Mouse (Mus musculus): ENCODE data around the gene Ensa. TPM values are rescaled to one million over a fixed set of nuclear protein-coding genes. Genes with fewer than 3 reads are reported as not detected.

The Ensa gene
- polyA plus RNA-seq, 1 experiment from 2014 or later: 97.2 TPM

DNA sequence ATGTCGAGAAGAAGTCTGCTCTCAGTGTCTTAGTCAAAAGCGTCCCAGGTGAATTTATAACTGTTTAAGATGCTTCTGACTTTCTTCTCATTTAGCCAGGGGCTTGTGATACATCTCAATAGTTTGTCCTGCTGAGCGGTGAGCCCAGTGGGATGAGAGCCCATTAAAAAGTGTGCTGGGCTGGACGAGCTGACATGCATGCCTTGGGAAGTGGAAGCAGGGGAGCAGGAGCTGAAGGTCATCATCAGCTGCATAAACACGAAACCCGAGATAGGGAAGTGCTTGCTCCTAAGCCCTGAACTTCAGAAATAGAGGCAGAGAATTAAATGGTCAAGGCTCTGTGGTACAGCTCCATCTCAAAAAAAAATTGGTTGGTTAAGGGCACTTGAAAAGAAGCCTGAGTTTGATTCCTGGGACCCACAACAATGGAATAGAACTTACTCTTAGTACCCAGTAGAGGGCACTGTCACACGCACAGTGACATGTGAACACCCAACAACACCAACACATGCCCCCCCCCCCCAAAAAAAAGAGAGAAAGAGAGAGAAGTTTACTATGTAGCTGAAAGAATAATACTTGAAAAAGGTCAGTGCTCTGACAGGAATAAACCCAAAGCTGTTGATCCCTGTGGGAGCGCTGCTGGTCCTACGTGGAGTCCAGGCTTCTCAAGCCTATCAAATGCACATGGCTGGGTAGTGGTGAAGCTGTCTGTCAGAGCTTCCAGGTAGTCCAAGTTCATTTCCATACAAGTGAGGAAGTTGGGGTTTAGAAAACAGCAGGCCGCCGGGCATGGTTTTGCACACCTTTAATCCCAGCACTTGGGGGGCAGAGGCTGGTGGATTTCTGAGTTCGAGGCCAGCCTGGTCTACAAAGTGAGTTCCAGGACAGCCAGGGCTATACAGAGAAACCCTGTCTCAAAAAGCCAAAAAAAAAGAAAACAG lies 8.1 kb downstream of the Ensa start:
- H3K4me1 ChIP-seq (ENCODE audit: control insufficient read depth, insufficient read depth, low read length): no peaks in the 10 kb centered on the region
- H3K4me2 ChIP-seq (ENCODE audit: low read length): no peak overlapping the region
- peaks cover 95% of the 10 kb centered on the region for H3K36me3 ChIP-seq (ENCODE audit: control insufficient read depth, insufficient read depth, low read length)
- no peaks in the 10 kb centered on the region for H3K27me3 ChIP-seq (replicated peaks; ENCODE audit: control insufficient read depth, insufficient read depth, low read length)
- DNase-seq (ENCODE audit: low spot score): peak; percentile 46
- H3K27ac ChIP-seq (ENCODE audit: low read depth, low read length): no peak overlapping the region
- H3K4me3 ChIP-seq (ENCODE audit: low read depth, low read length): no peak overlapping the region
- H3K9me3 ChIP-seq (replicated peaks; ENCODE audit: control insufficient read depth, low read length): no peaks in the 10 kb centered on the region
- WGBS: 75% methylated on average over 12 of the region's 12 CpGs
- no peak overlapping the region for H3K9ac ChIP-seq (ENCODE audit: low read length)
- no peak for ATAC-seq

DNA sequence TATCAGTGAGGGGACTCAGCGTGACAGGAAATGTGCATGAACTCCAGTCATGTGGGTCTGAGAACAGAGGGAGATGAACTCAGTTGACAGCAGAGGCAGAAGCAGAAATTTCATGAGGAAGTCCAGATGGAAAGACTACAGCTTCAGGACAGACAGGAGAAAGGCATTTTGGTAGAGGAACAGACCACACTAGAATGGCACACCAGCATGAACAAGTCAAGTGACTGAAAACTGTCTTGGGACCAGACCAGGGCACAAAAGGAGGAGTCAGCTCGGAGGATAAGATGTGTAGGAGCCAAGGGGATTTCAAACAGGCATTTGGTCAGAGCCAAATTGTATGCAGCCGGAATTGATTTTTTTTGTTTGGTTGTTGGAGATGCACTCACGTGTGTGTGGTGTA lies 10.8 kb downstream of the Ensa start:
- no peak for DNase-seq (ENCODE audit: low spot score)
- peaks cover 85% of the 10 kb centered on the region for H3K36me3 ChIP-seq (ENCODE audit: control insufficient read depth, insufficient read depth, low read length)
- no peak overlapping the region for H3K4me3 ChIP-seq (ENCODE audit: low read depth, low read length)
- no peak overlapping the region for H3K4me2 ChIP-seq (ENCODE audit: low read length)
- no peaks in the 10 kb centered on the region for H3K9me3 ChIP-seq (replicated peaks; ENCODE audit: control insufficient read depth, low read length)
- ATAC-seq: no peak
- H3K9ac ChIP-seq (ENCODE audit: low read length): no peak overlapping the region
- no peaks in the 10 kb centered on the region for H3K4me1 ChIP-seq (ENCODE audit: control insufficient read depth, insufficient read depth, low read length)
- H3K27ac ChIP-seq (ENCODE audit: low read depth, low read length): no peak overlapping the region
- H3K27me3 ChIP-seq (replicated peaks; ENCODE audit: control insufficient read depth, insufficient read depth, low read length): no peaks in the 10 kb centered on the region
- WGBS: 85% methylated on average over 4 of the region's 4 CpGs

DNA sequence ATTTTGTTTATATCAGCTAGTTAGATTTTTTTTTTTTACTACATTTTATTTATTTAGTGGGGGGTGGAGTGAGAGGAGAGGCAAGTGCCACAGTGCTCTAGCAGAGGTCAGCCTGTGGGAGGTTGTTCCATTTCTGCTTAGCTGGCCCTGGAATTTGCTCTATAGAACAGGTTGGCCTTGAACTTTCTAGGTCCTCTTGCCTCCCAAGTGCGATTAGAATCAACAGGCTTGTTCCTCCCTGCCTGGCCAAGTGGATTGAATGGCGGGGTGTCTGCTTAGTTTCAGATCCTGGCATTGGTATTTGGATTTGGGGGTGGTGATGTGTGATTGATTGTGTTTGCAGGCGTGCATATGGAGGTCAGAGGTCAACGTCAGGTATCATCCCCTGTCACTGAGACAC lies 11.3 kb downstream of the Ensa start:
- no peak overlapping the region for H3K9ac ChIP-seq (ENCODE audit: low read length)
- no peak for ATAC-seq
- H3K4me3 ChIP-seq (ENCODE audit: low read depth, low read length): no peak overlapping the region
- no peak for DNase-seq (ENCODE audit: low spot score)
- H3K4me1 ChIP-seq (ENCODE audit: control insufficient read depth, insufficient read depth, low read length): no peaks in the 10 kb centered on the region
- H3K27me3 ChIP-seq (replicated peaks; ENCODE audit: control insufficient read depth, insufficient read depth, low read length): no peaks in the 10 kb centered on the region
- WGBS: 86% methylated on average over 4 of the region's 4 CpGs
- peaks cover 81% of the 10 kb centered on the region for H3K36me3 ChIP-seq (ENCODE audit: control insufficient read depth, insufficient read depth, low read length)
- H3K4me2 ChIP-seq (ENCODE audit: low read length): no peak overlapping the region
- H3K27ac ChIP-seq (ENCODE audit: low read depth, low read length): no peak overlapping the region
- no peaks in the 10 kb centered on the region for H3K9me3 ChIP-seq (replicated peaks; ENCODE audit: control insufficient read depth, low read length)

DNA sequence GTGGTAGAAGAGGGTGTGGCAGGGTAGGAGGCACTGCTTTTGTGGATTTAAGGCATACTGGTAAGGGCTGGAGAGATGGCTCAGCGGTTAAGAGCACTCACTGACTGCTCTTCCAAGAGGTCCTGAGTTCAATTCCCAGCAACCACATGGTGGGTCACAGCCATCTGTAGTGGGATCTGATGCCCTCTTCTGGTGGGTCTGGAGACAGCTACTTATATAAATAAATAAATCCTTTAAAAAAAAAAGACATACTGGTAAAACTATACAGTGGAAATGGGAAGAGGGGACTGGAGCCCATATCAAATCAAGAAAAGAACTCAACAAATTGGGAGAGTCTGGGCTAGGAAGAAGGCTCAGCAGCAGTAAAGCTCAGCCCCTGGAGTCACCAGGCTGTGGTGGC lies 14.9 kb downstream of the Ensa start:
- H3K36me3 ChIP-seq (ENCODE audit: control insufficient read depth, insufficient read depth, low read length): peaks cover 47% of the 10 kb centered on the region
- no peak for ATAC-seq

DNA sequence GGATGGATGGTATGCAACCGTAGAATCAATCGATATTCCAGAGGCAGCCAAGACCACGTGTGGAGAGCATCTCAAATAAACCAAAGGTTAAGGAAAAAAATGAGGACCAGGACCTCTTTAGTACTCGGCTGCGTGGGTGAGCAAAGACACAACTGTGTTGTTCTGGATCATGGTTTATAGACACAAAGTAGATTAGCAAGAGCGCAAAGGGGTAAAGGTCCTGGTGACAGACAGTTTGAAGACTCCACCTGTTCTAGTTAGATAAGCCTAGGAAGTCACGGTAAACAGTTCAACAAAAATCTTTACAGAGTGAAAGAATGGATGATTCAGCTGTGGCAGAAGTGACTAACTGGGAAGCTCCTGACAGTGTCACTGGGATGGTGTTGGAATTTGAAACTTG lies 18.3 kb downstream of the Ensa start:
- ATAC-seq: no peak
- WGBS: 93% methylated on average over 7 of the region's 7 CpGs

More for the DNA sequence above, 14.9 kb downstream of the Ensa start:
- H3K4me3 ChIP-seq (ENCODE audit: low read depth, low read length): no peak overlapping the region
- no peak overlapping the region for H3K27ac ChIP-seq (ENCODE audit: low read depth, low read length)
- no peaks in the 10 kb centered on the region for H3K4me1 ChIP-seq (ENCODE audit: control insufficient read depth, insufficient read depth, low read length)
- no peak for DNase-seq (ENCODE audit: low spot score)
- H3K4me2 ChIP-seq (ENCODE audit: low read length): no peak overlapping the region
- WGBS: 92% methylated on average over 1 of the region's 1 CpGs
- no peak overlapping the region for H3K9ac ChIP-seq (ENCODE audit: low read length)
- H3K9me3 ChIP-seq (replicated peaks; ENCODE audit: control insufficient read depth, low read length): no peaks in the 10 kb centered on the region
- H3K27me3 ChIP-seq (replicated peaks; ENCODE audit: control insufficient read depth, insufficient read depth, low read length): no peaks in the 10 kb centered on the region

DNA sequence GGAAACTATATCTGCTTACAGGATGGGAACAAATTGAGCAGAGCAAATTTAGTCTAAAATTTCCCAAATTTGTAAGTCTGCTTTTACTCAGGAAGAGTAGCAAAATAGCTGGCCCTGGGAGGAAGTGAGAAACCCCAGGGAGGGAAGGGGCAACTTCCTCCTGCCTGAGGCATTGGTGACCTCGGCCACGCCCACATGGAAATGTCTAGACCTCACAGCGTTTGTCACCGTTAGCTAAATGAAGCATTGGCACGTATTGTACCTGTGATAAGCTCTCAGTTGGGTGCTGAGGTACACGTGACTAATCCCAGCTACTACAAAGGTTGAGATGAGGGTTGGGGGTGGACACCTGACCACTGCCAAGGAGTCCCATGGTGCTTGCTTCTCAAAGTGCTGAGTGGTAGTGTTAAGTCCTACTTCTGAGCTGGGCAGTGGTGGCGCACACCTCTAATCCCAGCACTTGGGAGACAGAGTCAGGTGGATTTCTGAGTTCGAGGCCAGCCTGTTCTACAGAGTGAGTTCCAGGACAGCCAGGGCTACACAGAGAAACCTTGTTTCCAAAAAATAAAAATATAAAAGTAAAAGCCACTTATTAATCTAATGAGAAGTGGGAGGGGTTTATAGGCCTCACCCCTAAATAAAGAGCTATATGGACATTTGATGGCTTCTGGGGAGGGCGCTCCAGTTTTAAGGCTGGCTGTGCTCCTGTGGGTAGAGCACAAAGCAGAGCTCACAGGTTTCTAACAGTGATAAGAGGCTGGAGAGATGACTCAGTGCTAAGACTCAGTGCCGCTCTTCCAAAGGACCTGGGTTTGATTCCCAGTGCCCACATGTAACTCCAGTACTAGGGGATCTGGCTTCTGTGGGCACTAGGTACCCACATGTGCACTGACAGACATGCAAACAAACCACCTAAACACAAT lies 20.8 kb downstream of the Ensa start:
- Histone ChIP-seq H3K9me3 (replicated peaks; ENCODE audit: control insufficient read depth, low read length) (no peaks in the 10 kb centered on the region), H3K27me3 (replicated peaks; ENCODE audit: control insufficient read depth, insufficient read depth, low read length) (no peaks in the 10 kb centered on the region), H3K36me3 (ENCODE audit: control insufficient read depth, insufficient read depth, low read length) (no peaks in the 10 kb centered on the region), H3K9ac (ENCODE audit: low read length) (no peak overlapping the region), H3K4me1 (ENCODE audit: control insufficient read depth, insufficient read depth, low read length) (no peaks in the 10 kb centered on the region), H3K4me2 (ENCODE audit: low read length) (no peak overlapping the region), H3K4me3 (ENCODE audit: low read depth, low read length) (no peak overlapping the region), H3K27ac (ENCODE audit: low read depth, low read length) (no peak overlapping the region)
- WGBS: 61% methylated on average over 10 of the region's 10 CpGs
- DNase-seq (ENCODE audit: low spot score): no peak
- ATAC-seq: no peak

More for the DNA sequence above, 18.3 kb downstream of the Ensa start:
- no peaks in the 10 kb centered on the region for H3K4me1 ChIP-seq (ENCODE audit: control insufficient read depth, insufficient read depth, low read length)
- H3K27me3 ChIP-seq (replicated peaks; ENCODE audit: control insufficient read depth, insufficient read depth, low read length): no peaks in the 10 kb centered on the region
- H3K36me3 ChIP-seq (ENCODE audit: control insufficient read depth, insufficient read depth, low read length): peaks cover 15% of the 10 kb centered on the region
- H3K4me2 ChIP-seq (ENCODE audit: low read length): no peak overlapping the region
- no peak for DNase-seq (ENCODE audit: low spot score)
- no peaks in the 10 kb centered on the region for H3K9me3 ChIP-seq (replicated peaks; ENCODE audit: control insufficient read depth, low read length)
- no peak overlapping the region for H3K9ac ChIP-seq (ENCODE audit: low read length)
- H3K27ac ChIP-seq (ENCODE audit: low read depth, low read length): no peak overlapping the region
- H3K4me3 ChIP-seq (ENCODE audit: low read depth, low read length): no peak overlapping the region

DNA sequence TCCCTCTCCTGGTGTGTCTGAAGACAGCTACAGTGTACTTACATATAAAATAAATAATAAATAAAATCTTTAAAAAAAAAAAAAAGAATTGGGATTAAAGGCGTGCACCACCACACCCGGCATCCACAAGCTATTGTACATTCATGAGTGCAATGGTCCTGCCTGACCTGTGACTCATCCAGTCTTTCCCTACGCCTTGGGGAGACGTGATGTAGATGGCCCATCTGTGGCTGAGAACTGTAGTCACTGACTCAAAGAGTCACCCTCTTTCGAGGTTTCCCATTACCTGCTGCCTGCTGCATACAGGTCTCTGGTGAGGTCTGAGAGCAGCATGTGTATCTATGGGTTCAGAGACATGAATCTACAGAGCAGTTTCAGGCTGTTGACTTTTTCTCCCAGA lies 23.2 kb downstream of the Ensa start:
- H3K36me3 ChIP-seq (ENCODE audit: control insufficient read depth, insufficient read depth, low read length): no peaks in the 10 kb centered on the region
- no peak overlapping the region for H3K4me2 ChIP-seq (ENCODE audit: low read length)
- no peak overlapping the region for H3K9ac ChIP-seq (ENCODE audit: low read length)
- H3K4me1 ChIP-seq (ENCODE audit: control insufficient read depth, insufficient read depth, low read length): no peaks in the 10 kb centered on the region
- ATAC-seq (no peak), DNase-seq (ENCODE audit: low spot score) (no peak)
- no peaks in the 10 kb centered on the region for H3K27me3 ChIP-seq (replicated peaks; ENCODE audit: control insufficient read depth, insufficient read depth, low read length)
- no peak overlapping the region for H3K4me3 ChIP-seq (ENCODE audit: low read depth, low read length)
- WGBS: 94% methylated on average over 5 of the region's 5 CpGs
- H3K27ac ChIP-seq (ENCODE audit: low read depth, low read length): no peak overlapping the region
- no peaks in the 10 kb centered on the region for H3K9me3 ChIP-seq (replicated peaks; ENCODE audit: control insufficient read depth, low read length)

DNA sequence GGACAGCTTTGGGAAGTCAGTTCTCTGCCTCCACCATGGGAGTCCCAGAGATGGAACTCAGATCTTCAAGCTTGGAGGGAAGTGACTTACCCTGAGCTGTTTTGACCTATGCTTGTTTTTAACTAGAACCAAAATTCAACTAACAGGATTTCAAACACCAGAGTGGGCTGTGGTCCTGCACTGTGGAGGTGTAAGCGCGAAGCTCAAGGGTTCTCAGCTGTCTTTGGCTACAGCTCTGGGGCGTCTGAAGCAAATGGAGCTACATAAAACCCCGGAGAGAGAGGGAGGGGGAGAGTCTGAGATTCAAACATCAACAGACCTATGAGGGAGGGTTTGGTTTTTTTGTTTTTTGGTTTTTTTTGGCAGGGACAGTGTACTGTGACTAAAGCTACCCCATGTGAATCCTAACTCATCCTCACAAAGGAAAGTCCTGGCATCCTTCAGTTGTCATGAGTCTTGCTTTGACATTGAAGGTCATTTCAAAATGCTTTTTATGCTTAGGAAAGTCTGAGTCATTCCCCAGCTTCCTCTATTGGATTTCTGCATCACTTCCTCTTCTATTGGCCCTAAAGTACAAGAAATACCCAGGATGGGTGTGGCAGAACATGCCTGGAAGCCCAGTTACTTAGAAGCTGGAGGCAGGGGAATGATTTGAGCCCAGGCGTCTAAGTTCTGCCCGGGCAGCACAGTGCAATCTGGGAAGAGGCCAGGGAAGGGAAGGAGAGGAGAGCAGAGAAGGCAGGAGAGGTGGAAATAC lies 25.7 kb downstream of the Ensa start:
- WGBS: 77% methylated on average over 6 of the region's 6 CpGs
- Histone ChIP-seq H3K9ac (ENCODE audit: low read length) (no peak overlapping the region), H3K27ac (ENCODE audit: low read depth, low read length) (no peak overlapping the region), H3K4me3 (ENCODE audit: low read depth, low read length) (no peak overlapping the region), H3K9me3 (replicated peaks; ENCODE audit: control insufficient read depth, low read length) (no peaks in the 10 kb centered on the region), H3K36me3 (ENCODE audit: control insufficient read depth, insufficient read depth, low read length) (no peaks in the 10 kb centered on the region), H3K27me3 (replicated peaks; ENCODE audit: control insufficient read depth, insufficient read depth, low read length) (no peaks in the 10 kb centered on the region), H3K4me2 (ENCODE audit: low read length) (no peak overlapping the region), H3K4me1 (ENCODE audit: control insufficient read depth, insufficient read depth, low read length) (no peaks in the 10 kb centered on the region)
- DNase-seq (ENCODE audit: low spot score): no peak
- ATAC-seq: no peak

Data from forebrain, embryonic 14.5 days (tissue).